Mouse (Mus musculus): ENCODE results near the gene Ercc6l2. TPM values are rescaled to one million over a fixed set of nuclear protein-coding genes. Genes with fewer than 3 reads are reported as not detected.

The Ercc6l2 gene
- 27.4 TPM for polyA plus RNA-seq (2014; fragmentation: Illumina TruSeq; extraction: RNeasy Lipid Tissue Mini Kit (QIAGEN cat#74804); ENCODE audit: low replicate concordance)

DNA sequence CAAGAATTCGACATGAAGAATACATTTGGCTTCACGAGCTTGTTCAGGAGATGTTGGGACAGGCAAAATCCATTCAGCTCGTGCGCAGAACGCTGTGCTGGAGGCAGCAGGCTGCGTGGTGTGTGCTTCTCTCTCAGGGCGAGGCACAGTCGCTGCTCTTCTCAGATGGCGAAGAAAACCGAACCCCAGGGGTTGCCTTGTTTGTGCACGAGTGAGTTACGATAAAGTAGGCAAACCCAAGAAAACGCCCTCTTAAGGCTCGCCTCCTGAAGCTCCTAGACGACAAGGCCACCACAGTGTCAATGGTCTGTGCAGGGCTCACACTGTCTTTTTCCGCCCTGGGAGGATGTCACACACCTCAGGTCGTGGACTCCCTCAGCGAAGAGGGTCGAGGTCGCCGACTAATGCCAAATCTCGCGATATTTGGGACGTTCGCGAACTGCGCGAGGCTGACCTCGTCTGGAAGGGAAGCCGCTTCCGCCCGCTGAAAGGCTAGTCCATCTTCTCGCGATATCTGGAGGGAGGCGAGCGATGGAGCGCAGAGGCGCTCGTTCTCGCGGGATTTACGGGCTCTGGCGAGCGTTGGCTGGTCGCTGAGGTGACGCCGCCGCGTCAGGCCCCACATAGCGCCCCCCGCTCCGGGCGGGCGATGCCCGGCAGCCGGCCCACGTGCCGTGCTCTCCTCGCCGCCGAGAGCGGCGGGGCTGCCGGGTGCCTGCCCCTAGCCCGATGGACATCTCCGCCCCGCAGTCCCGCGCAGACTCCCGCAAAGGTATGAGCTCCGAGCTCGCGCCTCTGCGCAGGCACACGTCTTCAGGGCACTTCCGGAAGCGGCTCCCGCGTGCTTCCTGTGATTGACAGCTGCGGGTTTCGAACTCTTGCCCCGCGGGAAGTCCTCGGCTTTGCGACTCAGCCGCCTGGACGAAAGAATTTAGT lies at the start of gene Ercc6l2:
Gene Ercc6l2, plus strand, starts transcription at position 495 of the 936 bp plus-strand sequence.

Other genes starting within 250 kb of the Ercc6l2 start
- 19.9 TPM for gene Ptch1, start 241.6 kb upstream of the Ercc6l2 start, polyA plus RNA-seq (2014; fragmentation: Illumina TruSeq; extraction: RNeasy Lipid Tissue Mini Kit (QIAGEN cat#74804); ENCODE audit: low replicate concordance)

All from small intestine, adult 10 weeks (tissue).